Mouse (Mus musculus) layer of hippocampus, postnatal 25 days (tissue): ENCODE measurements around the gene Plxna2. TPM values are rescaled to one million over a fixed set of nuclear protein-coding genes. Genes with fewer than 3 reads are reported as not detected.

Experiments used
- DNase-seq, 2 experiments: peaks; one replicate each; pipeline ENCODE4 v3.0.0; 2022; ENCODE audit warnings: mixed read lengths in 2 of 2, low spot score in 1 of 2; ENCODE audit errors: extremely low spot score in 1 of 2
- microRNA-seq, 2 experiments: library from miRNA; unstranded; fragments of <30 nt; microRNA quantifications; one replicate each; pipeline ENCODE4 v1.2.0; 2021
- total RNA-seq, 2 experiments: library from RNA; stranded (reverse); gene quantifications; 2 replicates each; pipeline ENCODE4 v1.2.3; 2021

The Plxna2 gene
- total RNA-seq, 2 experiments from 2014 or later: 65.2 to 77.2 TPM

DNA sequence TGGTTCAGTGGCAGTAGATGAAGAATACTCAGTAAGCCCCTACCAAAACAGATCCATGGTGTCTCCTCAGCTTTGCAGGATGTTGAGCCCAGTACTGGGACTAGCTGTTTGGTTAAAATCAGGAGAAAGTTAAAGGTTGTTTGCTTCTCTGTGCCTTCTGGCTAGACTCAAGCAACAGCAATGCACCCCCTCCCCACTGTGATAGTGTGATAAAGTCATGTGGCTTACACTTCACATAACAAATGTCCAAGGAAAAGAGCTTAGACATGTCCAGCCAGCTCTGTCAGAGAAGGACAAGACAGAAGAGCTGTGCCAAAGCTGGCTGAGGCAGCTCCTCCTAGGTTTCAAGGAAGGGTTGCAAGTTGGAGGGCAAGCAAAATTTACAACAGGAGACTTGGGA lies 190.7 kb downstream of the Plxna2 start:
- DNase-seq: no peak

DNA sequence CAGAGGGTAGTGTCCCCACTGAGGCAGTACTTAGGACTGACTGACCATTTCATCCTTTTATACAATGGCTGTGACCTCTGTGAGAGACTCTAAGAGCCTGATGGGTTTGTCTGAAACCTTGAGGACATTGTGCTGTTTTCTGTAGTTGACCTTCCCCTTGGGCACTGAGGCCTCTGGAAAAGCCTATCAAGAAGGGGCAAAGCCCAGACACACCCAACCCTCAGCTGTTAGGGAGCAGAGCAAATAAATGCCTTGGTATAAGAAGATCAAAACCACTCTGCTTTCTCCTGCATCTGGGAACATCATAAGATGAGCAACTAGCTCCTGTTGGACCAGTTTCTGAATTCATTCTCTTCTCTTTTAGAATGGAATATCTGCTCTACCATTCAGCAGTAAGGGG lies 191.6 kb downstream of the Plxna2 start:
- no peak for DNase-seq

DNA sequence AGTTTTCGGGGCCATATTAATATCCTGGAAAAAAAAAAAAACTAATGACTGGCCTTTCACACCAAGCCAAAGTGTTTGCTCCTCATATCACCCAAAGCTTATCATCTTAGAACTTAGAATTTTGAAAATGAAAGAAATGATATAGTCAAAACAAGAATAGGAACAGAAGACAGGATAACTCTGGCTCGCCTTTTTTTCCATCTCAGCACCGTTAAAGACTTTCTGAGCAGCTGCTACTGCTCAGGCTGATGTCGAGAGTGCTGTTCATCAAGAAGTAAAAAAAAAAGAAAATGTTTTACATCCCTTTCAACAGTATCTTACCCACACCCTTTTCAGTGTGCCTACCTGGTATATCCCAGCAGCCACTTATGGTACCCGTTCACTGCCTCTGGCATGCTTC lies 196.2 kb downstream of the Plxna2 start:
- DNase-seq: no peak

DNA sequence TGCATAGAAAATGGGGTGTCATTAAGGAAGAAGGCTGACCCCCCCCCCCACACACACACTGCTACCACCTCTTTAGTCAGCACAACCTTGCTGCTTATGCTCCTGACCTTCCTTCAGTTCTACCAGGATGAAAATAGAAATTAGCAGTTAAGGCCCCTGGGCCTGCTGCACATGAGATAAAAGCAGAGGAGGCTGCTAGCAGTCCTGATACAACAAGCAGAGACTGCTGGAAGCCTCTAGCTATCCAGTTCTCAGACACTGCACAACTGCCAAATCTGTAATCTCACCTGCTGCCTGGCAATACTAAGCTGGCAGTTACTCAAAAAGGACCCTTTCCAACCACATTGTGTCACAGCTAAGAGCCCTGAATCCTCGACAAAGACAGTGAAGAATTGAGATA lies 197.5 kb downstream of the Plxna2 start:
- no peak for DNase-seq

DNA sequence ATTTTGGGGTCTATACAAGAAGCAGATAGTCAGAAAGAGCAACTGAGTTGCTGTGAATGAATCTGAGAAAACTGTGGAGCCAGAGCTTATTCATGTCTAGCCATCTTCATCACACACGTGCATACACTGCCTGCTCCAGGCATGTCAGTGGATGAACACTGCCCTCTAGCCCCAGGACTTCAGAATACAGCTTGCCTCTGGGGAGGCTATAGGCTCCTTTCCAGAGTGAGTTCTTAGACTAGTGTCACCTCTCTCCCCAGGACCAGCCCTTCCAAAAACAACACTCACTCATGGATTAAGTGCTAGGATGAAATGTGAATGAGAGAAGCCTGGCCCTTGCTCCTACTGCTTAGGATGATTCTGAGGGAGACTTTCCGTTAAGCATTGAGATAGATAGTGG lies 198.9 kb downstream of the Plxna2 start:
- peak; percentile 44 to 76 for DNase-seq

DNA sequence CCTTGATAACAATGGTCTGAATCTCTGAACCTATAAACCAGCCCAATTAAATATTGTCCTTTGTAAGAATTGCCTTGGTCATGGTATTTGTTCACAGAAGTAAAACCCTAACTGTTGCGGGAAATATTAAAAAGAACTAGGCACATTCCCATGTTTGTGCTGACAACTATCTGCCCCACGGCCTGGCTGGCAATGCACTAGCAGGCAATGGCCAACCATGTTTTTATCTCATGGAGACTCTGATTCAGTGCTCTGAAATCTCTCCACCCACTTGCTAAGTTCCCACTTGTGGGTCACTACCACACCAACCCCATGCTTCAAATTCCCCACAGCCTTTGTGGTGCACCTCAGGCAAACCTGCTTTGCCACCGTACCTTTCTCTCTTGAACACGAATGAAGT lies 202.9 kb downstream of the Plxna2 start:
- no peak for DNase-seq

DNA sequence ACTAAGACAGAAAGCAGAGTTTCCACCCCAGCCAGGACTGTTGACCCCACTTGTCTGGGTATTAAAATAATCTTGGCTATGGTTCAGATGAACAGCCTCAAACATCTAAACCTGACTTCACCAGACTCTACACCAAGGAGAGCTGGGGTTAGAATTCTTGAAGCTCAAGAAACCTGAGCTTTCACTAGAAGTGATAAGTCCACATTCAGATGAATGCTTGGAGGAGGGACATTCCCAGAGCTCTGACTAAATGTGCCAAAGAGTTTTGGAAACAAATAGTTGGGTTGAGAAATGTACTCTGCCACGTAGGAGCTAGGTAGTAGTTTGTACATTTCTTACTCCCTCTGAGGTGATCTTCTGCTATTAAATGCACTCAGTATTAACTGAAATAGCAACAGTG lies 203.7 kb downstream of the Plxna2 start:
- no peak for DNase-seq

DNA sequence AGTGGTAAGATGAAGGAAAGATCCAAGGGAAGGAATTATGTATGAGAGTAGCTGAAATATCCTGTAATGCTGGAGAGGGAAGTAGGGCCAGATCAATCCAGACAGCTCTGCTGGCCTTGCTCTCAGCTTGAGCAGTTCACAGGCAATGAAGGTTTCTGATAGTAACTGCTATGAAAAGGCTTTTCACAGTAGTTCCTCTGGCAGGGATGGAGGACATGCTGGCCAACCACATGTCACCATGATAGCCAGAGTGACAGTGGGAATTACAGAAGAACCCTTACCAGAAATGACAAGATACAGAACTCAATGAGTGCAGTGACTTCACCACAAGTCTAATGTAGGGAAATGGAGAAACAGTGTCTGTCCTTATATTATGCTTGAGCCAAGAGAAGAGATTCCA lies 210.3 kb downstream of the Plxna2 start:
- DNase-seq: no peak

DNA sequence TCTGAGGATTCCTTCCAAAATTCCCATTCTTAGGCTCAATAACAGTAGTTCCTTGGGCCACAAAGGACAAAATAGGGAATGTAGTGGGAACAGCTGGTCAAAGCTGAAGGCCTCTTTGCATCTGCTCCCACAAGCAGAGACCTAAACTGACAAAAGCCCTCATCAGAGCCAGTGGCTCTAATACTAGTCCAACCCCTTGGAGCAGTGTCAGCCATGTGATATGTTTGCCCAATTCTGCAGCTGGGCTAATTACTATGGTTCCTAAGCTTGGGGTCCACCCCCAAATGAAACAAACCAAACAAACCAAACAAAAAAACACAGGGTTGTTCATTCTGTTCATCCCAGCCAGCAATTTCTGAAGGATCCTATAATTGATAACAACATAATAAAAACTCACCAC lies 217.2 kb downstream of the Plxna2 start:
- DNase-seq: no peak

DNA sequence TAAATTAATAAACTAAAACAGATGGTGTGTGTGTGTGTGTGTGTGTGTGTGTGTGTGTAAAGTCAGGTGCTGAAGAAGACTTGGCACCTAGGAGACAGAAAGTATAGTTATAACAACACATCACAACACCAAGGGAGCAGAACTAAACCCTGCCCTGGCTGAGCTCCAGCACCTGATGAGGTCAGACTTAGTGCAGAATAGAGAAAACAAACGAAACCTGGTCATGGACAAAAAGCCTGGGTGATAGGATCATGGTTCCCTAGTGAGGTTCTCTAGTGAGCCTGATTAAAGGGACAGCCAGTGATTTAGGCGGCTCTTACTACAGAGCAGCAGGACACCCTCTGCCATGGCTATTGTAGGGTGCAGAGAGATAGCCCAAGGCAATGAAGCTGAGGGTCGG lies 218.2 kb downstream of the Plxna2 start:
- no peak for DNase-seq

DNA sequence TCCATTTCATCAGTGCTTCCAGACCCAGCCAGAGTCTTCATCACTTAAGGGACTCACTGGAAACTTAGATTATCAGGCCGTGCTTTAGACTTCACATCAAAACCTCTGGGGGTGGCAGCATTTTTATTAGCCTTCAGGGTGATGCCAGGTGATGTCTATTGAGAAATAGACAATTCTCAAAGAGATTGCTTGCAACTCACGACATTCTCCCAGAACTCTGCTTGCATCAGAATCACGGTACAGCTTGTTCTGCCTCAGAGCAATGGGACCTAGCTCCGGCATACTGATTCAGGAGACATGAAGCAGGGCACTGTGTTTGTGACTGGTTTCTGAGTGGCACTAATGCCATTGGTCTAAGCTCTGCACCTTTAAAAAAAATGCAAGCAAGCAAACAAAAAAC lies 218.7 kb downstream of the Plxna2 start:
- DNase-seq: no peak

DNA sequence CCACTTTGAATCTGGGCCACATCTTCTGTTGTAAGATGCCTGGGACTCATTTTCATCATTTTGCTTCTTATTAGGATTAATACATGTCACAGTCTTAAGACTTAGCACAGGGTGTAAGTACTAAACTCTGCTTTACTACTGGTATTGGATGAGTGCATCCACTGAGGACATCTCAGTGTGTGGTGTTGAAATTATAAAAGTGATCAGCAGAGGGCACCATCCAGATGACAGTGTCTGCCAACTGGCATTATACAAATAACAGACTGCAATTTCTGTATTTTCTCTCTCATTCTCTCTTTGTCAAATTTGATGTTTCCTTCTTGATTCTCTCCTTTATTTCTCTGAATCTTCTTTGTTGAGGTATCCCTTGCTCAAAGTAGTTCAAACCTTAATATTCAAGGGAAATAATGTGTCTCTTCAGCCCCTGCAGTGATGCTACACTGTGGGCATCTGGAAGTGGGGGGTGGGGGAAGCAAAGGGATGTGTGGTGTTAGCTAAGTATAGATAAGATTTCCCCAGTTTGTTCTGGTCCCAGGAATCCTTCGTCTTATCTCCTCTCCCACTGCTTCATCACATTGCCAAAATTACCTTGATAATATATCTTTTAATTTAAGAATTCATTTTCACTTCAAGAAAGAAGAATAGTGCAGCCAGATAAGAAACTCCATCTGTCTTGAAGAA lies 221.4 kb downstream of the Plxna2 start:
- peak in 1 of 2 experiments; percentile 55 for DNase-seq

DNA sequence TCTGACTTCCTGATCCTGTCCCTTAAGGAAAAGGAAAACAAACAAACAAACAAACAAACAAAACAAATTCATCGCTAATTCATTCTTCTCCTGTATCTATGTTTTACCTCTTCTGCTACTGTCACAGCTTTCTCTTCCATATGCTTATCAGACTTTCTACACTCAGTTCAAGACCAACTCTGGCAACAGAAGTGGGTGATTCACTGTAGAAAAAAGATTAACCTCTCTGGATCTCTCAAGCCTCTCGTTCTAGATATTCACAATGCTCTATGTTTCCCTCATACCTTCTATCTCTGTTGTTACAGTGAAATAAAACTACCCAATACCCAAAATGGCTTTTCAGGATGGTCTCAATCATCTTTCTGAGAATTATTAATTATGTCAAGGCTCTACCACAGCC lies 225.0 kb downstream of the Plxna2 start:
- no peak for DNase-seq

DNA sequence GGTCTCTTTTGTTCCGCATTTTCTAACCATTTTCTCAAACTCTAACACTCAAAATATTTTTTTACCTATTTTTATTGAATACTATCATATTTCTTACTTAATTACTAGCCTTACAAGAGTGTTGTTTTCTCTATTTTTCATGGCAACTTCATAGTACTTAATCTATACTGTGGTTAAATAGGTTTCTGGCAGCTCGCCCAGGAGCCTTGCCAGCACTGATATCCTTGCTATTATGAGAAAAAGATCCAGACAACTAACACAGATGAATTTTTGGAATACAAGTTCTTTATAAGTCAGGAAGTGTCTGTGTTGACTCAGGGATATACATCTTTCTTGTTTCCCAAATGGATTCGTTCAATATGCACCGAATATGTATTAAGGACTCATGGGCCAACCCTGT lies 229.0 kb downstream of the Plxna2 start:
- no peak for DNase-seq

DNA sequence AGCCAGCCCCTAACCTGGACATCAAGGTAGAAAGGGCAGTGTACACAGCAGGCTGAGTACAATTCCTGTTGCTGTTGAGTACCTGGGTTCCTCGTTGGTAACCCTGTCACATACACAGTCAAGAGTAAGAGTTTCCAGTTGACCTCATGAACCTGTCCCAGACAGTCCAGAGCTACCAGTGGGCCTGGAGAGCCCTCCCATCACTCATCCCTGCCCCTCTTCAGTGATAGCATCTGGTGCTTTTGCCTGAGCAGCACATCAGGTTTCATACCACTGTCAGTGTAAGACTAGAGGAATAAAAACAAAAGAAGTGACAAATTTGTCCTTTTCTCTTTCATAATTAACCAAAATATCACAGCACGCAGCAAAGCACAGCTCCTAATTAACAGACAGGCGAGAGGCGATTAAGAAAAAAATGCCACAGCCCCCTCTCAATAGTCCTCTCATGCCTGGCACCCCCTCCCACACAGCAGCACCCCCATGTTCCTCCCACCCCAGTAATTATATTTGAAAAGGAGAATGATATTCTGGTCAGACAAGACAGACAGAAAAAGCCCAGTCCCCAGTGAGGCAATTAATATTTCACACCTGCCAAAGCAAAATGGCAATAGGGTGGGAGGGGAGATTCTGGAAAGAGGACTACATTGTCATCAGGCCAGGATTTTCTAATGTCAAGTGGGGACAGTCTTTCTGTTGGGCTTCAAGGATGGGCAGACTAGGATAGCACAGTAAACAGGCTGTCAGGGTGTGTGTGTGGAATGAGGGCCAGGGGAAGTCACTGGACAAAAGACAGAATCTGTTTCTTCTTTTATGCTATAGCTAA lies 233.4 kb downstream of the Plxna2 start:
- DNase-seq: no peak

DNA sequence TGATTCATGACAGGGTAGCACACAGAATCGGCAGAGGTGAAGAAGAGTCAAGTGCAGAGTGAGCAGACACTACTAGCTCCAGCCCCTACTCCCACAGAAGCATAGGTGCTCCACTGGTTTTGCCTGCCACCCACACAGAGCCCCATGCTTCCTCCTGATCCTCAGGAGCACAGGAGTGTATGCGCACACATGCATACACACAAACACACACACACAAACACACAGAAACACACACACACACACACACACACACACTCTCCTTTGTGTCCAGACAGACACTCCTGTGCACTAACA lies 234.0 kb downstream of the Plxna2 start:
- DNase-seq: no peak

Small RNA genes lying within 50 kb of the gene (microRNA-seq; reads per million reads assigned to microRNA genes)
- gene Mir3962: 0.92 to 1.4 reads per million in 2 experiments
